Mouse (Mus musculus) lung, postnatal 14 days (tissue): Measurements from ENCODE around the gene Eea1.

Source experiments
- DNase-seq: peaks from one replicate; pipeline ENCODE4 v3.0.0; 2021

The Eea1 gene

GRCm38 (mm10) chr10:95950194-95950593, 9.7 kb downstream of the Eea1 start:
- no peak for DNase-seq

- DNase-seq: no peak
Measured at GRCm38 (mm10) chr10:95950797-95951196, 10.3 kb downstream of the Eea1 start.

DNA sequence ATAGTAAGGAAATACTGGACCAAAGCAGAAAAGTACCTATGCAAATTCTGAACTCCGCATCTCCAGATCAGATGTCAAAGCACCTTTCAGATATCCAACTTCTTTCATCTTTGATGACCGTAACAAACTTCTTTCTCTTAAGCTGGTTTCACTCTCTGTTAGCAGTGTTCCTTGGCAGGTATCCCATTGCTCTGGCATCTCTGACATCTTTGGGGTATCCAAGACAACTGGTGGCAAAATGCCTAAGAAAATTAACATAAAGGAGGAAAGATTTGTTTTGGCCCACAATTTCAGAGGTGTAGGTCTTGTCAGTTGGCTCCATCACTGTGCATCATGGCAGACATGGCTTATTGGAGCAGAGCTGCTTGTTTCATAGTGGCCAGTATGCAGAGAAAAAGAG, 10.9 kb downstream of the Eea1 start:
- no peak for DNase-seq

DNA sequence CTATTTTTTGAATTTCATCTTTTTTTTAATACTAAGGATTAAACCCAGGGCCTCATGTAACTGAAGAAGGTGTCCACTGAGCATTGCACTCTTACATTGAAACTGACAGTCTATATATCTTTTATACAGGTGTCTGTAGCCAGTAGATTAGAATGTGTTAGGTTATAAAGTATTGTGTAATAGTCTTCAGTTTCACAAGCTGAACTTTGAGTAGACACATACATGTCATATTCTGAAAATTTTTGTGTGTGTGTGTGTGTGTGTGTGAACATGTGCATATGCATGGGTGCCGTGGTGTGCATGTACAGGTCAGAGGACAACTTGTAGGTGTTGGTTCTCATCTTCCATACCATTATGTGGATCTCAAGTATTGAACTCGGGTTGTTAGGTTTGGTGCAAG, 16.2 kb downstream of the Eea1 start:
- DNase-seq: no peak

GRCm38 (mm10) chr10:95957574-95957973, 17.1 kb downstream of the Eea1 start:
- DNase-seq: no peak

- no peak for DNase-seq
Measured at GRCm38 (mm10) chr10:95964679-95965078, 24.2 kb downstream of the Eea1 start.

GRCm38 (mm10) chr10:95969694-95970093, 29.2 kb downstream of the Eea1 start:
- DNase-seq: no peak

DNA sequence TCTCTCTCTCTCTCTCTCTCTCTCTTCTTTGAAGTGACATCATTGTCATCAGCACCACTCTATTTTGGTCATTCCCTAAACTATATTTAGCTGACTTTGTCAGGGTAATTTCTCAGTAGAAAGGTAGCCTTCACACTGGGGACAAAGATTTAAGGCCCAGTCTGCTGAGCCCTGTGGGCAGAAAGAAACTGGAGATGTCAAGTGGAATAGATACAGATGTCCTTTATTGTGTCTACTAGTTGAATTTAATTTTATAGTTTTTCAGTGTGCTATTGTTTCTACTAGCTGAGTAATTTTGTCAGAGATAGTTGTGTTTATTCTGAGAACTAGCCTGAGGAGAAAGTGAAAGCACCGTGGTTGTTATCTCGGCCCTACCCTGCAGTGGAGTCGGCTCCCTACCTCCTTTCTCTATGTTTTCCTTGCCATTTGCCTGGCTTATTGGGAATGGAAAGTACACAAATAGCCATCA, 30.3 kb downstream of the Eea1 start:
- no peak for DNase-seq

- no peak for DNase-seq
Measured at GRCm38 (mm10) chr10:95971341-95971740, 30.9 kb downstream of the Eea1 start.

DNA sequence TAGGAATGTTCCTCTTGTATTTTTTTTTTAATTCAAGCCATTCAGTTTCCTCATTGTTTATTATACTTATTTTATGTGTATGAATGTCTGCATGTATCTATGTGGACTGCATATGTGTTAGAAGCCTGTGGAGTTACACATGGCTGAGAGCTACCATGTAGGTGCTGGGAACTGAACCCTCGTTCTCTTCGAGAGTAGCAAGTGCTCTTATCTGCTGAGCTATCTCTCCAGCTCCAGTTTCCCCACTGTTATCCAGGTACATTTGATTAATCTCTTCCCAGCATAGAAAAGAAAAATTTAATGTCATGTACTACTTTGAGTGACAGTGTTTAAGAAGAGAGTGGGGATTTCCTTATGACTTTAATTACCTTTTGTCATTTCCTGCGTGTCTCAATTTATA, 31.5 kb downstream of the Eea1 start:
- no peak for DNase-seq

- no peak for DNase-seq
Measured at GRCm38 (mm10) chr10:95974462-95974861, 34.0 kb downstream of the Eea1 start.

GRCm38 (mm10) chr10:95976798-95977197, 36.3 kb downstream of the Eea1 start:
- no peak for DNase-seq

GRCm38 (mm10) chr10:95989731-95990130, 49.3 kb downstream of the Eea1 start:
- no peak for DNase-seq

DNA sequence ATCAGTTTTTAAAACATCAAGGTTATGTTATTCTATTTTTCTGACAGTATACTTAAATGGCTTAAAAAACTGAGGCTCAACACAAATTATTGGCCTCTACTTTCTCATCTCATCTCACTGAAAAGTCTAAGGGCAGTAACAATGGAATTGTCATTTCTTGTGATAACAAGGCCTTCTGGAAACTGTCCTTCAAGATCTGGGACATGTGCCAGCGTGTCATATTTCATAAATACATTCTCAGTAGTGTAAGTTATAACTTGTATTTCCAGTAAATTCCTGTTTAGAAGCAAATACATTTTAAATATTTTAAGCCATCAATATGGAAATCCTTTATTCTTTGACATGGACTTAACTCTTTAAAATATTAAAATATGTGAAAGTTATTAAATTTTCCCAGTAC, 50.7 kb downstream of the Eea1 start:
- peak; percentile 12 for DNase-seq

DNA sequence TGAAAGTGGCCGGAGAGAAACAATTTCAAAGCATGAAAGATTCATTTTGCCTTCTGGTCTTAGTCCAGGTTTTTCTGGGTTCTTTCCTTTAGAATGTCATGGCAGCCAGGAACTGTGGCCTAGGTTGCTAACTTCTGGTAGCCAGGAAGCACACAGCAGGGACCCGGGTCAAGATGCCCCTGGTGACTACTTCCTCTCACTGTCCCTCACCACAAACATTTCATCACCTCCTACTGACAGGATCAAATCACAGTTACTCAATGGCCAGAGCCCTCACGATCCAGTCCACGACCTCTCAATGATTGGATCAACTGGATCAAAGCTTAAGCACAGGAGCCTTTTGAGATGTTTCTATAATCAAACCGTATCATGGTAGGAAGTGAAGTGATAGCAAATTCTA, 60.5 kb downstream of the Eea1 start:
- no peak for DNase-seq

- DNase-seq: no peak
Measured at GRCm38 (mm10) chr10:96015738-96016137, 75.3 kb downstream of the Eea1 start.

- DNase-seq: no peak
Measured at GRCm38 (mm10) chr10:96017418-96017817, 77.0 kb downstream of the Eea1 start.

GRCm38 (mm10) chr10:96033356-96033984, 93.0 kb downstream of the Eea1 start:
- peak; percentile 54 for DNase-seq

GRCm38 (mm10) chr10:96034106-96034505, 93.7 kb downstream of the Eea1 start:
- DNase-seq: no peak

GRCm38 (mm10) chr10:96035951-96036350, 95.5 kb downstream of the Eea1 start:
- no peak for DNase-seq

- DNase-seq: no peak
Measured at GRCm38 (mm10) chr10:96044216-96044615, 103.8 kb downstream of the Eea1 start.

GRCm38 (mm10) chr10:96047960-96048536, 107.6 kb downstream of the Eea1 start:
- no peak for DNase-seq

- DNase-seq: no peak
Measured at GRCm38 (mm10) chr10:96048550-96048949, 108.1 kb downstream of the Eea1 start.

GRCm38 (mm10) chr10:96067347-96067746, 126.9 kb downstream of the Eea1 start:
- no peak for DNase-seq

DNA sequence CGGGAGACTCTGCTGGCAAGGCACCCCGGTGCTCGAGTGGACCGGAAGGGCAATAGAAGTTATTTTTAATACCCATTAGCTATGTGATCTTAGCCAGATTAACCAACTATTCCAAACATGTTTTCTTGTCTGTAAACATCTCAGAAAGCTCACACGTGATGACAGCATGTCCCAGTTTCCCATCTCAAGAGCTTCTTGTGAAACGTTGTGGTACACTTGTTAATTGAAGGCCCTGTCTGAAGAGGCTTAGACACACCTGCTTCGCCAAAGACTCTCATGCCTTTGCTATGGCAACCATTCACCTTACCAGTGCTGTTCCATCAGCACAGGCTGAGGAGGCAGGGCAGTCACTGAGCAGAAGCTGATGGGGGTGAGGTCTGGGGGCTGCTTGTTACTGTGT, 133.9 kb downstream of the Eea1 start:
- DNase-seq: peak; percentile 44
